Mouse (Mus musculus): ENCODE data around the gene Dock4. TPM values are rescaled to one million over a fixed set of nuclear protein-coding genes. Genes with fewer than 3 reads are reported as not detected.

Gene Dock4
- 2.6 and 3.3 TPM in 2 replicates for polyA plus RNA-seq (2012; ENCODE audit: insufficient read depth, insufficient read length, missing spikeins)

DNA sequence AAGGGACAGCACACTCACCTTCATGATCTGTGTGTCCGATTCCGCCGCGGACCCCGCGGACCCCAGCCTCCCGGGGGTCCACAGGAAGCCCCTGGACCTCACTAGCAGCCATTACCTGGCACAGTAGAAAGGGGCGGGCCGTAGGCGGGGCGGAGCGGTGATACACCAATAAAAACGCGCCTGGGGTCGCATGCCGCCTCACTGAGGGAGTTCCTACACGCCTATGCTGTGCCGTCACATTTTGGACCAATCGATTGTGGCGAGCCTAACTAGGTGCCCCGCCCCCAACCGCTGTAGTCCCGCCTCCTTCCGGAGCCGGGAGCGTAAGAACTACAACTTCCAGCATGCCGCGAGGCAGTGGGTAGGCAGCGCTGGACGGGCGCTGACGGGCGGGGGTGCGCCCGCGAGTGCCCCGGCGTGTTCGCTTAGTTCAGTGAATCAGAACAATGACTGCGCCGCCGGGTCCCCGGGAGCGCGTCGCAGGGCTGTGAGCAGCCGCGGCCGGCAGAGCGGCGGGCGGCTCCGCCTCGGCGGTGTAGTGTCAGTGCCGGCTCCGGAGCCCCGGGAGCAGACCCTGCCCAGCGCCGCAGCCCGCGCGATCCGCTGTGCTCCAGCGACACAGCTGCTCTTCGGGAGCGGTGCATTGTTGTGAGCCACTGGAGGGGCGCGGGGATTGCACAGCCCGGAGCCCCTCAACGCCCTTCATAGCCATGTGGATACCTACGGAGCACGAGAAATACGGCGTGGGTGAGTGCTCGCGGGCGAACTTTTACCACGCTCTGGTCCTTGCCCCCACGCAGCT is at the start of gene Dock4, which contains the start of gene Zfp277:
Dock4 (plus strand) TSS at position 305 of the 802 bp plus-strand sequence.
Zfp277 (minus strand) TSS at position 255 of the 802 bp plus-strand sequence.
- peak within 1 kb of the TSS; percentile 46 for H3K27ac ChIP-seq (replicated peaks; ENCODE audit: low read depth, low read length)
- peaks cover 12% of the 10 kb centered on the region; the same call in 1 of the 2 replicates for H3K4me1 ChIP-seq (ENCODE audit: control insufficient read depth, insufficient read depth, insufficient read length, low read length)
- peak within 1 kb of the TSS; percentile 90 for H3K4me3 ChIP-seq (ENCODE audit: insufficient read depth, low read depth, low read length)

DNA sequence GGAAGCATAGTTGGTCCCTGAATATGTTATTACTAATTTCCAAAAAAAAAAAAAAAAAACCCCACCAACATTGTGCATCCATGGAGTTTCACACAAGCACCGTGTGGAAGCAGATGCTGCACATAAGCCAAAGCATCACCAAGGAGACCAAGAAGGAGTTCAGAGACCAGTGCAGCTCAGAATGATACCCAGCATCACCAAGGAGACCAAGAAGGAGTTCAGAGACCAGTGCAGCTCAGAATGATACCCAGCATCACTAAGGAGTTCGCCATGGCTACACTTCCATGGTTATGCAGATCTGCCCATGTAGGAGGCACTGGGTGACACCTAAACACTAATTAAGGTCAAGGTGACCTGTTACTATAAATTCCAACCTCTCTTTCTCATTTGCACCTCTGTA is 46.8 kb upstream of the Dock4 start:
- no peaks in the 10 kb centered on the region for H3K4me1 ChIP-seq (ENCODE audit: control insufficient read depth, insufficient read depth, insufficient read length, low read length)
- H3K4me3 ChIP-seq (ENCODE audit: insufficient read depth, low read depth, low read length) = no peak overlapping the region
- no peak overlapping the region for H3K27ac ChIP-seq (replicated peaks; ENCODE audit: low read depth, low read length)

- H3K4me3 ChIP-seq (ENCODE audit: insufficient read depth, low read depth, low read length) = no peak overlapping the region
Measured at GRCm38 (mm10) chr12:40399386-40399785, 46.4 kb upstream of the Dock4 start.

DNA sequence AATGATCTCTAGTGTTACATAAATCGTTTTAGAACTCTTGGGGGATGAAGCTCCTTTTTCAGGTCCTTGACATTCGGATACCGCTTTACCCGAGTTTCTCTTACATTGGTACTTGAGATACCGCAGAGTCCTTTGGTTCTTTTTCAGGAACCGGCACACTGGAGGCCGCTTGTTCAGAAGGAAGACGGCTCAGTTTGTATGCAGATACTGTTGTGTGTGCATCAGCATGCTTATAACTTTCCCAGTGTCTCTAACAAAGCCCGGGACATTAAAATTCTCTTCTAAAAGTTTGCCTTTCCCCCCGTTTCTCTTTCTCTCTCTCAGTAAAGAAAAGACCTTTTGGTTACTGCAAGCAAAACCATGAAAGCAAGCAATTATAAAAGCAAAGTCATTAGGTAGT is 45.9 kb upstream of the Dock4 start:
- no peak overlapping the region for H3K27ac ChIP-seq (replicated peaks; ENCODE audit: low read depth, low read length)
- no peak overlapping the region for H3K4me3 ChIP-seq (ENCODE audit: insufficient read depth, low read depth, low read length)
- no peaks in the 10 kb centered on the region for H3K4me1 ChIP-seq (ENCODE audit: control insufficient read depth, insufficient read depth, insufficient read length, low read length)

More at GRCm38 (mm10) chr12:40399386-40399785, 46.4 kb upstream of the Dock4 start:
- no peaks in the 10 kb centered on the region for H3K4me1 ChIP-seq (ENCODE audit: control insufficient read depth, insufficient read depth, insufficient read length, low read length)
- no peak overlapping the region for H3K27ac ChIP-seq (replicated peaks; ENCODE audit: low read depth, low read length)

DNA sequence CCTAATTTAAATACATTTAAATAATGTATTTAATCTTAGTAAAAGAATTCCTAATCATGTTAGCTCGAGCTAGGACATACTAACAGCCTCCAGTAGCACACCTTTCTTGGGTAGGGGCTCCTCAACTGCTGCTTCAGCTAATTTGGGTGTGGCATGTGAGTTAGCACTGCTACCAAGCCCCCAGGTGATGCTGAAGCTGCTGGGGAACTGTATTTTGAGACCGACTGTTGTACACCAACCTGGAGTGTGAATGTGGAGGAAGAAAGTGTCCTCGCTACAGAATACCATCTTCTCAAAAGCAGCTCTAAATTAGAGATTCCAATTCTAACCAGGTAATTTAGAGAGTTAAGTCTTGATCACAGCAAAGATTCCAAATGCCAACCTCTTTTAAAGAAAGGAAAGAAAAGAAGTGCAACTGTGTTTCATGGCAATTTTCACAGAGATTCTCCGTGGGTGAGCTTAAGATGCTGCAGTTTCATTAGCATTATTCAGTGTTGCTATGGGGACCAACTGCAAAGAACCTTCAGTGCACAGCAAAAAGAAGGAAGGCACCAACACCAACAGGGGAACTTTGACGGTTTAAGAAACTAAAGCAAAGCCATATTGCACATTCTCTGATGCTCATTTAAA is 31.0 kb upstream of the Dock4 start:
- peaks cover 3% of the 10 kb centered on the region; the same call in 1 of the 2 replicates for H3K4me1 ChIP-seq (ENCODE audit: control insufficient read depth, insufficient read depth, insufficient read length, low read length)
- H3K27ac ChIP-seq (replicated peaks; ENCODE audit: low read depth, low read length) = no peak overlapping the region
- H3K4me3 ChIP-seq (ENCODE audit: insufficient read depth, low read depth, low read length) = no peak overlapping the region

- H3K4me1 ChIP-seq (ENCODE audit: control insufficient read depth, insufficient read depth, insufficient read length, low read length) = peaks cover 3% of the 10 kb centered on the region; the same call in 1 of the 2 replicates
- H3K4me3 ChIP-seq (ENCODE audit: insufficient read depth, low read depth, low read length) = no peak overlapping the region
- H3K27ac ChIP-seq (replicated peaks; ENCODE audit: low read depth, low read length) = no peak overlapping the region
Measured at GRCm38 (mm10) chr12:40415312-40415925, 30.3 kb upstream of the Dock4 start.

- H3K4me1 ChIP-seq (ENCODE audit: control insufficient read depth, insufficient read depth, insufficient read length, low read length) = peaks cover 3% of the 10 kb centered on the region; the same call in 1 of the 2 replicates
- no peak overlapping the region for H3K27ac ChIP-seq (replicated peaks; ENCODE audit: low read depth, low read length)
- no peak overlapping the region for H3K4me3 ChIP-seq (ENCODE audit: insufficient read depth, low read depth, low read length)
Measured at GRCm38 (mm10) chr12:40417257-40417656, 28.5 kb upstream of the Dock4 start.

GRCm38 (mm10) chr12:40424991-40425390 is 20.8 kb upstream of the Dock4 start:
- no peaks in the 10 kb centered on the region for H3K4me1 ChIP-seq (ENCODE audit: control insufficient read depth, insufficient read depth, insufficient read length, low read length)
- no peak overlapping the region for H3K4me3 ChIP-seq (ENCODE audit: insufficient read depth, low read depth, low read length)
- H3K27ac ChIP-seq (replicated peaks; ENCODE audit: low read depth, low read length) = no peak overlapping the region

- Histone ChIP-seq H3K4me1 (ENCODE audit: control insufficient read depth, insufficient read depth, insufficient read length, low read length) (peaks cover 6% of the 10 kb centered on the region; the same call in 1 of the 2 replicates), H3K4me3 (ENCODE audit: insufficient read depth, low read depth, low read length) (no peak overlapping the region), H3K27ac (replicated peaks; ENCODE audit: low read depth, low read length) (no peak overlapping the region)
Measured at GRCm38 (mm10) chr12:40427606-40428005, 18.1 kb upstream of the Dock4 start.

DNA sequence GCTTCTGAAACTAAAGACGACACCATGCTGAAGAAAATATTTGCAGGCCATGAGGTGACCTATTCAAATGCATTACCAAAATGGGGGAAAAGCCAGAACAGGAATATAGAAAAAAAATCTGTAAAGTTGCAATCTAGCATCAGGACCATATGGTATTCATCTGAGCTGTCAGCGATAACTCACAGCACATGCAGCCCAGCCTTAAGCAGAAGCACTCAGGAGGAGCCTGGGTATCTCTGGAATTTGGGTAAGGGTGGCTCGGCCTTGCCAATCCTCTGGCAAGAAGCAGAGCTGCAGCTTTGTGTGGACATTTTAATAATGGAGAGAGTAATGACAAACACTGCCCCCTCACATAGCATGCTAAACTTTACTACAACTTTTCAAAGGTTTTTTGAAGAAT is 15.8 kb upstream of the Dock4 start:
- H3K27ac ChIP-seq (replicated peaks; ENCODE audit: low read depth, low read length) = no peak overlapping the region
- peaks cover 6% of the 10 kb centered on the region; the same call in 1 of the 2 replicates for H3K4me1 ChIP-seq (ENCODE audit: control insufficient read depth, insufficient read depth, insufficient read length, low read length)

GRCm38 (mm10) chr12:40431075-40431474 is 14.7 kb upstream of the Dock4 start:
- H3K4me3 ChIP-seq (ENCODE audit: insufficient read depth, low read depth, low read length) = no peak overlapping the region
- no peak overlapping the region for H3K27ac ChIP-seq (replicated peaks; ENCODE audit: low read depth, low read length)
- peaks cover 6% of the 10 kb centered on the region; the same call in 1 of the 2 replicates for H3K4me1 ChIP-seq (ENCODE audit: control insufficient read depth, insufficient read depth, insufficient read length, low read length)

More for the DNA sequence above, 15.8 kb upstream of the Dock4 start:
- H3K4me3 ChIP-seq (ENCODE audit: insufficient read depth, low read depth, low read length) = no peak overlapping the region

DNA sequence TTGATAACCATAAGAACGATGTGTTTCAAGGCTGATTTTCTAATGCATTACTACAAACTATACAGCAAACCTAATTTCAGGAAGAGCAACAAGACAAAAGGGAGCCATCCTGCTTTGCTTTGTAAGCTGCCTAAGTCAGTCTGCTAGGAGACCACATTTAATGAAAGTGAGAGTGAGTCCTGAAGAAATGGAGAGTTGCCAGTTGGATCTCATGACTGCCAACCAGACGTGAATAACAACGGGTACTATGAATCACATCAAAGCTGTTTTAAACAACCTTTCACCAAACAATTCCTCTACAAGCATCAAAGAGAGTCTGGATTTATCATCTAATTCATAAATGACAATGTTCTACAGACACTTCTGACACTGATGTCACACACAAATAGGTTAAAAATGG is 11.7 kb upstream of the Dock4 start:
- no peak overlapping the region for H3K4me3 ChIP-seq (ENCODE audit: insufficient read depth, low read depth, low read length)
- H3K27ac ChIP-seq (replicated peaks; ENCODE audit: low read depth, low read length) = no peak overlapping the region
- peaks cover 9% of the 10 kb centered on the region; the same call in 1 of the 2 replicates for H3K4me1 ChIP-seq (ENCODE audit: control insufficient read depth, insufficient read depth, insufficient read length, low read length)

GRCm38 (mm10) chr12:40438049-40438448 is 7.7 kb upstream of the Dock4 start:
- 0 out of 2 replicates have a peak, but pooled peaks cover 3% of the 10 kb centered on the region for H3K4me1 ChIP-seq (ENCODE audit: control insufficient read depth, insufficient read depth, insufficient read length, low read length)
- H3K4me3 ChIP-seq (ENCODE audit: insufficient read depth, low read depth, low read length) = no peak overlapping the region
- no peak overlapping the region for H3K27ac ChIP-seq (replicated peaks; ENCODE audit: low read depth, low read length)

DNA sequence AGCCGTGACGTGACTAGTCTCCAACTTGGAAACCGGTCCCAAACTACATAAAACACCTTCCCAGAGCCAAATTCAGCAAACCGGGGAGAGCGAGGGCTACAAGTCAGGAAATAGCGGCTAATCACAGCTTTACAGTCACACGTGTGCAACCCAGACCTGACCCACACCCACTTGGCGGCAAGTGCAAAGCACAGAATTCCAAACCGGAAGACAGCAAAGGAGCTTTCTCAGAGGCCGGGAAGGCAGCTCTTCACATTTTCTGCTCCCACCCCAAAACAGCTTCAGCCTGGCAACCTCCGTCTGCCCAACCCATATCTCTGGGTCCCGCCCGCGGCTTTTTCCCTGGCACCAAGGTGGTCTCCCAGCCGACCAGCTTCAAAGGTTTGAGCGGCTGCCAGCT is 546 bp upstream of the Dock4 start:
- Histone ChIP-seq H3K4me1 (ENCODE audit: control insufficient read depth, insufficient read depth, insufficient read length, low read length) (peaks cover 12% of the 10 kb centered on the region; the same call in 1 of the 2 replicates), H3K4me3 (ENCODE audit: insufficient read depth, low read depth, low read length) (peak overlapping the region; percentile 80), H3K27ac (replicated peaks; ENCODE audit: low read depth, low read length) (peak overlapping the region; percentile 39)
